Mouse (Mus musculus) regulatory T cell (primary cell): ENCODE results near the gene Plod2.

Experiments
- in situ Hi-C: fragments of 300-600 bp; cut with MboI, MseI; formaldehyde crosslinking; loops from one replicate; pipeline ENCODE4 v1.15.1; 2025; ENCODE audit warnings: high pct_unique_total_duplicates

Plod2 gene

DNA sequence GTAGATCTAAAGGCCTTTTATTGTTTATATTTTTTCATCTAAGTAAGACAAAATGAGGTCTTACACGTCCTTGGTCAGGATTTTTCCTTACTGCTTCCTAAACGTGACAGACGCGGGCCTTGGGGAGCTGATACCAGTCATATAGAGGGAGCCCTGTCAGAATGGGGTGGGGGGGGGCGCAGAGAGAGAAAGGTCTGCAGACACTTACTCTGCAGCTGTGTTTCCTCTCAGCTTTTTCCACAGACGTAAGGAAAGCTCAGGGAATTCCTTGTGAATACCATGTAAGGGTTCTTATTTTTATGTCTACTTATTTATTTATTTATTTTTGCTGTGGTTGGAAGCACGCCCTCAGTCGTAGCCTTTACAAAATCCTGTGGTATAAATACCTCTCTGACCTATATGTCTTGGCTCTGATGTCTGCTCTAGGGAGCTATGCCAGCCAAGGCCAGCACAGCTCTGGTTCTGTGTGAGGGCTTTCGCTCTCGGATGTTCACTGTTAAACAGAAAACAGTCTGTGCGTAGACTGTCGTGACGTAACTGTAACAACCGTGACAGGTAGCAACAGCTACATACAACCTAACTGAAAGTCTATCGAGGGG, 58.0 kb downstream of the Plod2 start:
- in situ Hi-C loops, result no loop called here

DNA sequence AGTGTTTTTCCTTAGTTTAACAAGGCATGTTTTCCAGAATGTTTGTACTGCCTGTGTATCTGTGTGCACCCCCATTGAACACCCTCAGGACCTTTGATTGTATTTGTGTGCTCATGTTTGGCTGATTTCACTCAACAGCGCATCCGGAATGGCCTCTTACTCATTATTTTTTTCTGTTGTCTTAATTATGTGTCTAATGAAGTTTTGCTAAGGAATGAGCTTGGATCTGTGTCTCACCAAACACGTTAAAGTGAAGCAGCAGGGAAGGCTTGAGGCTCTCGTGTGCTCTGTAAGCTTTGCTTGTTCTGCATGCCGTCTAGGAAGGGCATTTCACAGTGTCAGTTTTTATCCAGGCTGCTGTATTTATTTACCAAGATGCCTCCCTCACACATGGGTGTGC, 59.5 kb downstream of the Plod2 start:
- in situ Hi-C loops, result no loop called here

DNA sequence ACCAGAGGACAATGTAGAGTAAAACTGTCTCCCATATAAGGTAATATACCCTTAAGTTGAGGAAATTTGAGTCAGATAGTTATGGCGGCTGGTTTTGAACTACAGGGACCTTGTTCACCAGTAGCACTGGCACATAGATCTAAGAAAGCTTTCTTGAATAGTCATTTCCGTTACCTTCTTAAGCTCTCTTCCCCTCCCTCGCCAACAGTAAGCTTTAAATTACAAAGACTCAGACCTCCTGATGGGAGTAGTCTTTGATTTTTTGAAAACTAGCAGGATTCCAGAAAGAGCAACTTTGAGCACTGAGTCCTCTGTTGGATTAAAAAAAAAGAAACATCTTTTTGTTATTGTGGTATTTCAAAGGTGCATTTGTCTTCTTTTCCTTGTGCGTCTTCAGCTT, 61.5 kb downstream of the Plod2 start:
- in situ Hi-C loops, result no loop called here

DNA sequence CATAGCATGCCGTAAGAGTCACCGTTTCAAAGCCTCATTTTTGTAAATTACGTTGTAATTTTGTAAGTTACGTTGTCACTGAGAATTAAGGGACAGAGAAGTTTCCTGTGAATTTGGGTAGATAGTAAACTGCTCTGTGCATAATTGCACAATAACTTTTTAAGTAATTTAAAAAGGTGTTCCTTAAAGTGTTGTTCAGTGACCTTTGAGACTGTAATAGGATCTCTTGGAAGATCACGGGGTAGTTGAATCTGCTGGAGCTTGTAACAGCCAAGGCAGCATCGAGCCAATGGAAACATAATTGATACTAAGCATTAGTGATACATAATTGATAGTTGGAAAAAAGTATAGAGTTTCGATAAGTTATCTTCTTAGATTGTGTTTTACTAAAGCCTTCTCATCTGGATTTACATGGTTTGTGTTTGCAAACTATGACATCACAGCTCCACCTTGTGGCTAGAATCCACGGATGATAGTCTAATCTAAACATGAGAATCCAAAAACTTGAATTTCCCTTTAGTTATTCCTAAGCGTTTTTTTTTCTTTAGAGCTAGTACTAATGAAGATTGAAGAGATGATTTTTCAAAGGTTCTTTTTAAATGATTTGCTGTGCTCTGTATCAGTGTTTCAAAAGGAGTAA, 68.7 kb downstream of the Plod2 start:
- in situ Hi-C loops, result loop anchor here (5.0 kb wide), 2 partner anchors 108 to 468 kb away; no protein-coding TSS in a partner anchor

DNA sequence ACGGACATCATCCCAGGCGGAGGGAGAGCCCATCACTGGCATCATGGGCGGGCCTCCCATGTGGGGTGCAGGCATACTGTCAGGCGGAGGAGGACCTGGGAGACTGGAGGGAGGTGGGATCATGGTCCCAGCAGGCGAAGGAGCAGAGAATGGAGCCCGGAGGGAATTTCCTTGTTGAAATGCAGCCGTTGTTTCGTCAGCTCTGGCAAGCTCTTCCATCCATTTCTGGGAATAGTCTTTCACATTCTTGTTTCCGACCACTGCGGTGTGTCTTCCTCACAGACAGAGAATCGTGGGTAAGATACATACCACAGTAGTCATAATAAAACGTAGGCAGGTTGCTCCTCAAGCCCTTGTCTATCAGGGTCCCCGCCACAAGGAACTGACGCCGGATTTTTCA, 70.6 kb downstream of the Plod2 start:
- in situ Hi-C loops, result loop anchor here (5.0 kb wide), 2 partner anchors 110 to 470 kb away; no protein-coding TSS in a partner anchor

DNA sequence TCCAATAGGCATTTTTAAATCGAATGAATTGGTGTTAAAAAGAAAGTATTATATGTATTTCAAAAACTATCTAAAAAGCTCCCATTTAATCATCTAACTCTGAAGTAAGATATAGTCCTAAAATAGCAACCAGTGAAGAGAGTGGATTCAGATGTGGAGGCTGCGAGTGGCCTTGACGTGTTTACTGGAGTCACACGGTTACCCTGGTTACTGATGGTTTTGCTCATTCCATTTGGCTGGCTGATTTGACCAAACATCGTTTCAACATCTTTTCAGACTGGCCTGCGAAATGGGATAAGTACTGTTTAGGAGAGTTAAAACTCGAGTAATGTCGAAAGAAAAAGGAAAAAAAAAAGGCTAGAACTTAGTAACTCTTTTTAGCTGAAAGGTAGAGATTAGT, 71.2 kb downstream of the Plod2 start:
- in situ Hi-C loops, result loop anchor here (5.0 kb wide), 2 partner anchors 111 to 471 kb away; no protein-coding TSS in a partner anchor

DNA sequence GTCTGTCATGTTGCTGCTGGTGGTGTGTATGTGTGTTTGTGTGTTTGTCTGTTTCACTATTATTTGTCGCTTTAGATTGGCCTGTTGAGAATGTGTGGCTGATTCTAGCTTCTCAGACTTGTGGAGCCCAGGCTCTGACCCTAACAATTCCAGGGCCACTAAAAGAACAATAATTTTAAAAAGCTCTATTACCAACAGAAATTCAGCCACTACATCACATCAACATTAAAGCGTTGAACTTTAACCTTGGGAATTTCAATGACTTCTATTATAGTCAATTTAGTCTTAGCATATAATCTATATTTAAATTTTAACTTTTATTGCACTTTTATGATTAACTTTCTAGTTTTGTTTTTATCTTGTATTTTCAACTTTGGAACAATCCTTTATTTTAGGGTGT, 74.4 kb downstream of the Plod2 start:
- in situ Hi-C loops, result loop anchor here (5.0 kb wide), 1 partner anchor 399 kb away; no protein-coding TSS in a partner anchor

DNA sequence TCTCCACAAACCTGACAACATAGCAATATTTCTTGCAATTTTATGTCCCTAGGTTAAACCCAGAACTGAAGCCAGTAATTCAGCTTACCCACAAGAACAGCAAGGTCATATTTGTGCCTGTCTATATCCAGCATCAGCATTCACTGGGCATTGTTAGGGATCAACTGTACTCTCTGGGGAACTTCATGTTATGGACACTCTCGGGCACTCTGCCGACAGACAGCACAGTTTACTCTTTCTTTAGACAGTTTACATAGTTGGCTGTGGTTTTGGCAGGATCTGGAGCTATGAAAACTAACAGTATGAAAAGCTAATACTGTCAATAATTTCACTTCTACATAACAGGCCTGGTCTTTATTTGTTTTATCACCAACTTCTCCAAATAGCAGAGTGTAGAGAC, 75.4 kb downstream of the Plod2 start:
- in situ Hi-C loops, result loop anchor here (5.0 kb wide), 1 partner anchor 400 kb away; no protein-coding TSS in a partner anchor

DNA sequence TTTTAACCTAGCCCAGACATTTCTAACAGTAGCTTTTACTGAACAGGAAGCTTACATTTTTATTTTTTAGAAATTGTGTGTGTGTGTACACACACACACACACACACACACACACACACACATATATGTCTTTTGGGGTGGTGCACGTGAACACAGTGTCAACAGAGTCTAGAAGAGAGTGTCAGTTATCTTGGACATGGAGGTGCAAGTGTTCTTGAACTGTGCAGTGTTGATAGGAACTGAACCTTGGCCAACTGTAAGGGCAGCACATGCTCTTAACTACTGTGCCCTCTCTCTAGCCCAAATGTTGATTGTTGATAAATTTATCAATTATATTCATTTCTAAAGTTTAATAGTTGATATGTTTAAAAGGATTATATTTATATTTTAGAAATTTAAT, 78.1 kb downstream of the Plod2 start:
- in situ Hi-C loops, result no loop called here

DNA sequence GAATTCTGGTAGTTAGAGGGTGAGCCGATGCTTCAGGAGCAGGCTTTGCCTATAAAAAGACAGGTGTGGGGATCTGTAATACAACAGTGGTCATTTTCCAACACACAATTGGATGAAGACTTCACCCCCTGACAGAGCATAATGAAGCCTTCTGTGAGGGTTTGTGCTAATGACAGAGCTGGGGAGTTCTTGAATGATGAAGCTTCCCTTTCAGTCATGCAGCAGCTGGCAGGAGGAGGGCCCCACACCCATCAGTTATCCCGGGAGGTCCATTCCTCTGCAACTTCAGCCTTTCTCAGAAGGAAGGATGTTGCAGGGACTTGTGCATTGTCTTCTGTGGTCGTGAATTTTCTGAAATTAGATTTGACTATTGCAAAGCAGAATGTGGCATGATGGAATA, 79.2 kb downstream of the Plod2 start:
- in situ Hi-C loops, result no loop called here

DNA sequence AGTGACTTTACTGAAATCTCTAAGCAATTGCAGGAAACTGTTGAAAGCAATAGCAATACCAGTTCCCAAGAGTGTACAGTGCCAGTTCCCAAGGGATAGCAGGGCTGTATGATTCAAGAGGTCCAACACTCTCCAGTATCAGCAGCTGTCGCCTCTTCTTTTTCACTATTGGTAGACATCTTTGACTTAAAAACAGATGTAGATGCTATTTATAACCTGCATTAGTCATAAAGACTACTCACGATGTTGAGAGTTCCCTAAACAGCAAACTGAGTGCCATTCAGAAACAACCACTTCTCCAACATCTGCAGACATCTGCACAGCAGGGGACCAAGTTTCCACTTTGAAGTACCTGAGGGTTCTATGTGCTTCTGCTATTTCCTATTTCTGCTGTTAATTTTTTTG, 79.9 kb downstream of the Plod2 start:
- in situ Hi-C loops, result no loop called here

DNA sequence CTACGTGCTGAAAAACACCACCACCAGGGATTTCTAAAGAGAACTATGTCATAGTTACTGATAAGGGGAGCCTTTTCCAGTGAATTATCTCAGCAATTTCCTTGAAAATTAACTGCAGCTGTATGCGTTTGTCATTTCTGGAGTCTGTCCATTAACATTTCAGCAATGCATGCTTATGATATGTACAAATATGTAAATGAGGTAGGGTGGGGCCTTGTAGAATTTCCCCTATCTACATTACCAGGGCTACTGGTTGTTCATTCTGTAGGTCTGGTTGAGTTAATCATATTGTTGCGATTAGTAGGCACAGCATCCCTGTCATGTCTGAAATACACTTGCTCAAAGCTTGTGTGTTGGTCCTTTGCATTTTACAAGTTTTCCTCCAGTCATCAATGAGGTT, 92.8 kb downstream of the Plod2 start:
- in situ Hi-C loops, result no loop called here

DNA sequence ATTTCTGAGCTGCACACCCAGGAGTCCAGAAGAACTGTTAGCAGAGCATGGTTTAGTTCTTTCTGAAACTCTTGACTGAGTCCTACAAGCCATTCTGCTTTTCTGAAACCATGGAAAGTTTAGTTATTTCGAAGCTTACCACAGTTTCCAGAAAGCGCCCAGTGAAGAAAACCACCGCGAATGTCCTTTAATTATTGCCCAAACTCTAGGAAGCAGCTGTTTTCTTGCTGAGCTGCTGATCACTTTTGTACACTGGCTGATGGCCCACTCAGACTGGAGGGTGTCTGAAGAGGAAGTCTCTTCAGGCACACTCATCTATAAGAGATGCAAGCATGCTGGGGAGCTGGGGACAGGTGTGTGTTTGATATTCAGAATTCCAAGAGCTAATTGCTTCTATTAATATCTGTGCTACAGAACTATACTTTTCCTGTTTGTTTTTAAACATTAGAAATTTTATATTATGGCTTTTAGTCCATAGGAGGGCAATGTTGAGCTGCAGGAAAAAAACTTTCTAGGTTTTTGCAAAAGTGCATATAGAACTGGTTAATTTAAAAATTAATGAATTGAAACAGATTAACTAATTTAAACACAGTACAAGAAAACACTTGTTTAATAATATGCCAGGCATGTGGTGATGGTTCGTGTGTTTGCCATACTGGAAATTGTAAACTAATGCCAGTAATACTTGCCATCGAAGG, 97.3 kb downstream of the Plod2 start:
- in situ Hi-C loops, result no loop called here

DNA sequence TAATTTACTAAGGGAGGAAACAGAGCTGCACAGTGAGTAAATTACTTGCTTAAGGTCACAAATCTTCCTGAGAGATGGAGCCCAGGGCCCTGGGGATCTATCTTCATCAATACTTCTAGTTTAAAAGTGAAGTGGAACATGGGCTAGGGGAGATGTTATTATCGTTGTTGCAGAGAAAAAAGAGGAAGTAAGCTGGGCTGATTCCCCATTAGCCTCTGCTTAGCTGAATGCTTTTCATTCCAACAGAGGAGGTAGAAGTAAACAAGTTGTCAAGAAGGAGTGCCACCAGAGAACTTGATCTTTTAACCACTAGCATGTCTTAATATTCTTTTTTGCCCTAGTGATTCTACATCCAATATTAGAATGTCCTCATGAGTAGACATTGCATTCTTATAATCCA, 99.7 kb downstream of the Plod2 start:
- in situ Hi-C loops, result no loop called here
